In the genomic region with DNA sequence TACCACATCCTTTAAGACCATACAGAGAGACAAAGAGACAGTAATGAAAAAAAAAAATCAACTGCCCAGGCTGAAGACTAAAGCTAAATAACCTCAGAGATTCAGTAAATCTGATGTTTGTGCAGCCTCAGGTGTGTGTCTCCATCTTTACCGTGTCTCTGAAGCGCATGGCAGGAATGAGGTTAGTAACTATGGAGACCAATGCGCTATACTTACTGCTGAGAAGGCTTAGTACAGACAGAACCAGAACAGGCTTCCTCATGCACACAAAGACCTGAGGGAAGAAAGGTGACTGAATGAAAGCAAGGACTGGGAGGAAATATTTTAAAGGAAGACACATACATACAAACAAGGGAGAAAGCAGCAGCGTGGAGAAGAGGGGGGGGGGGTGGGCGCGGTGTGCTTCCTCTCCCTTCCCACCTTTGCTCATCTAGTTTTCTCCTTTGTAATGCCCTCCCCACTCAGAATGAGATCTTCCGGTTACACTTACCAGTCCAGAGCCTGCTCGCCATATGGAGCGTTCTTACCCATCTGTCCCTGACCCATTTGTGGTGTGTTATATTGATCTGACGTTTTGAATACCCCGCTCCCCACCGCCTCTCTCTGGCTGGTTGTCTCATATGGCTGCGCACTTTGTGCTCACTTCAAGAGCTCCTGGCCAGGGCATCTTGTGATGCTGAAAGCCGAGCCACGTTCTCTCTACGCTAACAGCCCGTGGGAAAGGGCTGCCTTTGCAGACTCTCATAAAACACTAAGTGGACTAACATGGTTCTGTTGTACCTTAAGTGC, we compare ENCODE assay signal across 11 mouse cellular contexts. TPM values are rescaled to one million over a fixed set of nuclear protein-coding genes. Genes with fewer than 3 reads are reported as not detected.
DNase-seq lines count a peak whose midpoint lies in the region; ATAC-seq and TF ChIP-seq lines count a peak whose summit lies in the region.
"Had no signal": no experiment of that assay in that cellular context is flagged by ENCODE, and none has a peak within 500 bp of the region (broad histone marks: within the 10 kb centered on the region; RNA-seq: fewer than 3 reads in every experiment).

No protein-coding gene starts in this region.

- no peaks in the 10 kb centered on the region for H3K9me3 ChIP-seq in forebrain, embryonic 11.5 days (ENCODE audit: control insufficient read depth, low read length)
- no peaks in the 10 kb centered on the region for H3K9me3 ChIP-seq in hindbrain, postnatal 0 days (ENCODE audit: low read length)
- H3K9me3 ChIP-seq in neural tube, embryonic 14.5 days (ENCODE audit: control insufficient read depth, low read length): no peaks in the 10 kb centered on the region
- H3K9me3 ChIP-seq in intestine, embryonic 15.5 days: no peaks in the 10 kb centered on the region

- H3K4me2 ChIP-seq in forebrain, embryonic 11.5 days (ENCODE audit: low read depth, low read length, severe bottlenecking): no peak overlapping the region
- H3K4me2 ChIP-seq in hindbrain, postnatal 0 days (ENCODE audit: low read depth, low read length): no peak overlapping the region
- no peak overlapping the region for H3K4me2 ChIP-seq in neural tube, embryonic 14.5 days (ENCODE audit: low read depth, low read length)
- no peak overlapping the region for H3K4me2 ChIP-seq in intestine, embryonic 15.5 days (replicated peaks)

- no peaks in the 10 kb centered on the region for H3K27me3 ChIP-seq in forebrain, embryonic 11.5 days (ENCODE audit: control insufficient read depth, insufficient read depth, low read length)
- H3K27me3 ChIP-seq in hindbrain, postnatal 0 days (ENCODE audit: insufficient read depth, low read length): no peaks in the 10 kb centered on the region
- H3K27me3 ChIP-seq in neural tube, embryonic 14.5 days (ENCODE audit: control insufficient read depth, insufficient read depth, low read length): no peaks in the 10 kb centered on the region
- no peaks in the 10 kb centered on the region for H3K27me3 ChIP-seq in intestine, embryonic 15.5 days (replicated peaks)

- peaks cover 9% of the 10 kb centered on the region for H3K4me1 ChIP-seq in forebrain, embryonic 11.5 days (replicated peaks; ENCODE audit: control insufficient read depth, insufficient read depth, low read length)
- H3K4me1 ChIP-seq in hindbrain, postnatal 0 days (ENCODE audit: insufficient read depth, low read length): no peaks in the 10 kb centered on the region; the same call in 1 of the 2 replicates
- H3K4me1 ChIP-seq in neural tube, embryonic 14.5 days (ENCODE audit: control insufficient read depth, insufficient read depth, low read length): 0 out of 2 replicates have a peak, but pooled peaks cover 3% of the 10 kb centered on the region
- H3K4me1 ChIP-seq in intestine, embryonic 15.5 days (replicated peaks): 0 out of 2 replicates have a peak, but pooled peaks cover 6% of the 10 kb centered on the region

- WGBS in forebrain, embryonic 11.5 days: 72% methylated on average over 17 of the region's 17 CpGs
- 71% methylated on average over 17 of the region's 17 CpGs for WGBS in hindbrain, postnatal 0 days
- 67% methylated on average over 17 of the region's 17 CpGs for WGBS in neural tube, embryonic 14.5 days
- 80% methylated on average over 17 of the region's 17 CpGs for WGBS in intestine, embryonic 15.5 days

- no peak overlapping the region for H3K27ac ChIP-seq in forebrain, embryonic 11.5 days (ENCODE audit: low read depth, low read length)
- H3K27ac ChIP-seq in hindbrain, postnatal 0 days: peak overlapping the region; percentile 42; the same call in 1 of the 2 replicates
- H3K27ac ChIP-seq in neural tube, embryonic 14.5 days (ENCODE audit: low read depth, low read length): no peak overlapping the region
- H3K27ac ChIP-seq in intestine, embryonic 15.5 days: no peak overlapping the region
- H3K27ac ChIP-seq: left cerebral cortex, adult 2 months; liver, embryonic 14.5 days had no signal

- DNase-seq in layer of hippocampus, adult 18-20 months (ENCODE audit: low spot score in 2 of 2): peak; percentile 13 to 34
- DNase-seq in layer of hippocampus, postnatal 25 days (ENCODE audit: extremely low spot score in 1 of 2, low spot score in 1 of 2): no peak
- peak; percentile 55 for DNase-seq in forebrain, embryonic 11.5 days (ENCODE audit: low spot score)
- DNase-seq in hindbrain, postnatal 0 days (ENCODE audit: low spot score): peak; percentile 61
- no peak for DNase-seq in heart, postnatal 14 days
- no peak for DNase-seq in testis, postnatal 14 days (ENCODE audit: low spot score)

- no peak for TF ChIP-seq CTCF in hindbrain, postnatal 0 days (IDR thresholded peaks at IDR 0.05; ENCODE audit: low read depth)

- no peak overlapping the region for H3K4me3 ChIP-seq in forebrain, embryonic 11.5 days (ENCODE audit: low read depth, low read length)
- no peak overlapping the region for H3K4me3 ChIP-seq in hindbrain, postnatal 0 days (ENCODE audit: low read length)
- H3K4me3 ChIP-seq in neural tube, embryonic 14.5 days (ENCODE audit: low read depth, low read length): no peak overlapping the region
- no peak overlapping the region for H3K4me3 ChIP-seq in intestine, embryonic 15.5 days (replicated peaks)
- H3K4me3 ChIP-seq: left cerebral cortex, adult 2 months had no signal

- ATAC-seq in forebrain, embryonic 11.5 days (replicated peaks; ENCODE audit: low FRiP score): 0 out of 2 replicates have a peak, but pooled peaks have one; percentile 51
- ATAC-seq in hindbrain, postnatal 0 days: peak; percentile 86
- peak; percentile 72 for ATAC-seq in neural tube, embryonic 14.5 days (ENCODE audit: low read depth)
- no peak for ATAC-seq in intestine, embryonic 15.5 days
- ATAC-seq: CD4-positive, CD25-positive, alpha-beta regulatory T cell, adult 4 months had no signal

- H3K9ac ChIP-seq in forebrain, embryonic 11.5 days (ENCODE audit: low read length): no peak overlapping the region
- H3K9ac ChIP-seq in hindbrain, postnatal 0 days (replicated peaks; ENCODE audit: low read length): no peak overlapping the region
- no peak overlapping the region for H3K9ac ChIP-seq in neural tube, embryonic 14.5 days (replicated peaks; ENCODE audit: low read depth, low read length)
- no peak overlapping the region for H3K9ac ChIP-seq in intestine, embryonic 15.5 days
- H3K9ac ChIP-seq: liver, embryonic 14.5 days had no signal

- H3K36me3 ChIP-seq in forebrain, embryonic 11.5 days (ENCODE audit: control insufficient read depth, insufficient read depth, low read length): no peaks in the 10 kb centered on the region
- H3K36me3 ChIP-seq in hindbrain, postnatal 0 days (ENCODE audit: insufficient read depth, low read length): no peaks in the 10 kb centered on the region
- H3K36me3 ChIP-seq in neural tube, embryonic 14.5 days (ENCODE audit: control insufficient read depth, insufficient read depth, low read length): no peaks in the 10 kb centered on the region
- H3K36me3 ChIP-seq in intestine, embryonic 15.5 days: no peaks in the 10 kb centered on the region

- intact Hi-C loops in heart, postnatal 14 days (cut with DNase I): no loop called here

RNA-seq across cellular contexts. Expression of gene Raph1, which starts 59.0 kb away (rescaled TPM):
- 10 to 100 TPM; 50.6 to 54.3 TPM for total RNA-seq in layer of hippocampus, adult 18-20 months (2021)
- 10 to 100 TPM; 53.5 to 60.4 TPM for total RNA-seq in layer of hippocampus, postnatal 25 days (2021)
- polyA plus RNA-seq in forebrain, embryonic 11.5 days (2014; fragmentation: Nextera tagmentation; extraction: Ambion mirVana): 24.0 and 25.1 TPM in 2 replicates
- 30.2 and 31.0 TPM in 2 replicates for total RNA-seq in hindbrain, postnatal 0 days (2014; rRNA removed)
- polyA plus RNA-seq in hindbrain, postnatal 0 days (2015; fragmentation: Nextera tagmentation; extraction: Ambion mirVana): 18.1 and 18.7 TPM in 2 replicates
- polyA plus RNA-seq in neural tube, embryonic 14.5 days (2014; fragmentation: Nextera tagmentation; extraction: Ambion mirVana): 28.0 and 33.7 TPM in 2 replicates
- 100 to 1,000 TPM; 155 to 156 TPM for total RNA-seq in heart, postnatal 14 days (2021)
- polyA plus RNA-seq in intestine, embryonic 15.5 days (2015; fragmentation: Nextera tagmentation; extraction: Ambion mirVana): 26.5 and 28.6 TPM in 2 replicates

Comparison
In these comparisons a context has a peak if more than half of its experiments do, and no peak if none do; other contexts are left out.
1. DNase-seq: peak in layer of hippocampus, adult 18-20 months (2 of 2), forebrain, embryonic 11.5 days (single experiment) and hindbrain, postnatal 0 days (single experiment); none in layer of hippocampus, postnatal 25 days (0 of 2), heart, postnatal 14 days (0 of 2) and testis, postnatal 14 days (single experiment).